Mouse (Mus musculus): Measurements from ENCODE around the gene Stk17b. TPM values are rescaled to one million over a fixed set of nuclear protein-coding genes. Genes with fewer than 3 reads are reported as not detected.
A peak's percentile ranks its signal among the peaks of the same experiment; 100 is the strongest.

Stk17b gene
- total RNA-seq (2021): 10 to 100 TPM; 12.2 to 14.8 TPM
- long read RNA-seq, experiment 1, partial matches to known transcripts: 0 of 5 reads
- long read RNA-seq, experiment 1, other reads (novel, unspliced or antisense): 3 of 5 reads
- long read RNA-seq, experiment 2, partial matches to known transcripts: 0 of 1 reads
- long read RNA-seq, experiment 2, other reads (novel, unspliced or antisense): 1 of 1 reads

GRCm38 (mm10) chr1:53784721-53785418, at the start of gene Stk17b:
TSS of gene Stk17b (minus strand) at chr1:53785224.
- peak; percentile 94 to 98 for DNase-seq

GRCm38 (mm10) chr1:53830286-53830685, 45.3 kb upstream of the Stk17b start:
- DNase-seq: no peak

GRCm38 (mm10) chr1:53829089-53829488, 44.1 kb upstream of the Stk17b start:
- no peak for DNase-seq

- DNase-seq: no peak
Measured at GRCm38 (mm10) chr1:53824446-53825337, 39.7 kb upstream of the Stk17b start.

GRCm38 (mm10) chr1:53823687-53824445, 38.8 kb upstream of the Stk17b start:
- peak; percentile 24 to 47 for DNase-seq

GRCm38 (mm10) chr1:53821983-53822382, 37.0 kb upstream of the Stk17b start:
- DNase-seq: no peak

GRCm38 (mm10) chr1:53820041-53820632, 35.1 kb upstream of the Stk17b start:
- DNase-seq: peak in 1 of 2 experiments; percentile 20

- no peak for DNase-seq
Measured at GRCm38 (mm10) chr1:53818072-53818862, 33.2 kb upstream of the Stk17b start.

GRCm38 (mm10) chr1:53816353-53816752, 31.3 kb upstream of the Stk17b start:
- no peak for DNase-seq

GRCm38 (mm10) chr1:53814077-53814705, 29.2 kb upstream of the Stk17b start:
- peak in 1 of 2 experiments; percentile 27 for DNase-seq

GRCm38 (mm10) chr1:53811919-53812318, 26.9 kb upstream of the Stk17b start:
- no peak for DNase-seq

- DNase-seq: no peak
Measured at GRCm38 (mm10) chr1:53808229-53808628, 23.2 kb upstream of the Stk17b start.

- DNase-seq: no peak
Measured at GRCm38 (mm10) chr1:53797811-53798210, 12.8 kb upstream of the Stk17b start.

- no peak for DNase-seq
Measured at GRCm38 (mm10) chr1:53797074-53797473, 12.1 kb upstream of the Stk17b start.

GRCm38 (mm10) chr1:53796271-53796670, 11.2 kb upstream of the Stk17b start:
- no peak for DNase-seq

- DNase-seq: peak in 1 of 2 experiments; percentile 4
Measured at GRCm38 (mm10) chr1:53795591-53795990, 10.6 kb upstream of the Stk17b start.

- no peak for DNase-seq
Measured at GRCm38 (mm10) chr1:53795081-53795480, 10.1 kb upstream of the Stk17b start.

GRCm38 (mm10) chr1:53794279-53794678, 9.3 kb upstream of the Stk17b start:
- no peak for DNase-seq

- DNase-seq: no peak
Measured at GRCm38 (mm10) chr1:53791343-53791742, 6.3 kb upstream of the Stk17b start.

- DNase-seq: peak in 1 of 2 experiments; percentile 21
Measured at GRCm38 (mm10) chr1:53784291-53784720, 718 bp downstream of the Stk17b start.

All from adrenal gland, postnatal 36 days (tissue).